Mouse (Mus musculus) hindbrain, embryonic 16.5 days (tissue): ENCODE results near the gene Polr1c. TPM values are rescaled to one million over a fixed set of nuclear protein-coding genes. Genes with fewer than 3 reads are reported as not detected.

Source experiments
- ATAC-seq: fragments of 200-750 bp; cut with Nextera tagmentation; 2 replicates; pipeline ENCODE4 v1.8.0; 2017; ENCODE audit warnings: moderate TSS enrichment, moderate library complexity
- H3K27ac ChIP-seq: fragments of 300-500 bp; sonication (generic); 2 replicates; pipeline ENCODE4 v1.5.1; 2014; ENCODE audit warnings: low read depth, mild to moderate bottlenecking, control low read depth, low read length, moderate library complexity
- H3K27me3 ChIP-seq: fragments of 300-500 bp; sonication (generic); replicated peaks from 2 replicates; pipeline ENCODE4 v1.6.1; 2014; ENCODE audit warnings: low read length; ENCODE audit not compliant: control insufficient read depth, insufficient read depth
- H3K36me3 ChIP-seq: fragments of 300-500 bp; sonication (generic); 2 replicates; pipeline ENCODE4 v1.6.1; 2014; ENCODE audit warnings: mild to moderate bottlenecking, low read length, moderate library complexity, mixed read lengths; ENCODE audit not compliant: control insufficient read depth, insufficient read depth
- H3K4me1 ChIP-seq: fragments of 300-500 bp; sonication (generic); 2 replicates; pipeline ENCODE4 v1.6.1; 2014; ENCODE audit warnings: low read depth, low read length; ENCODE audit not compliant: control insufficient read depth, insufficient read depth
- H3K4me2 ChIP-seq: fragments of 300-500 bp; sonication (generic); 2 replicates; pipeline ENCODE4 v1.6.1; 2014; ENCODE audit warnings: mild to moderate bottlenecking, low read length, control low read depth, moderate library complexity
- H3K4me3 ChIP-seq: fragments of 300-500 bp; sonication (generic); 2 replicates; pipeline ENCODE4 v1.5.1; 2014; ENCODE audit warnings: mild to moderate bottlenecking, low read length, control low read depth, moderate library complexity
- H3K9ac ChIP-seq: fragments of 300-500 bp; sonication (generic); 2 replicates; pipeline ENCODE4 v1.6.1; 2014; ENCODE audit warnings: low read depth, mild to moderate bottlenecking, control low read depth, low read length, moderate library complexity
- H3K9me3 ChIP-seq: fragments of 300-500 bp; sonication (generic); 2 replicates; pipeline ENCODE4 v1.6.1; 2014; ENCODE audit warnings: mild to moderate bottlenecking, low read length, moderate library complexity; ENCODE audit not compliant: control insufficient read depth
- WGBS: fragments of 180-500 bp; shearing (Covaris S2); extraction: QIAGEN DNeasy Blood & Tissue Kit; methylation state at CpG from one replicate; pipeline ENCODE4 v1.1.7; 2014; 5-methylcytosine and 5-hydroxymethylcytosine counted together
- polyA plus RNA-seq: library from polyadenylated mRNA; unstranded; fragments of >200 nt; fragmentation: Nextera tagmentation; extraction: Ambion mirVana; gene quantifications from 2 replicates; pipeline ENCODE4 v1.2.1, GENCODE M21; 2015

Polr1c gene
- polyA plus RNA-seq, 1 experiment from 2014 or later = 76.6 TPM

GRCm38 (mm10) chr17:46268026-46268720 is 20.3 kb upstream of the Polr1c start:
- Histone ChIP-seq H3K4me1 (no peaks in the 10 kb centered on the region), H3K9me3 (no peaks in the 10 kb centered on the region), H3K9ac (no peak overlapping the region), H3K4me2 (no peak overlapping the region), H3K4me3 (no peak overlapping the region), H3K27me3 (no peaks in the 10 kb centered on the region), H3K36me3 (peaks cover 7% of the 10 kb centered on the region), H3K27ac (no peak overlapping the region)
- no peak for ATAC-seq
- WGBS = 83% methylated on average over 10 of the region's 10 CpGs

GRCm38 (mm10) chr17:46267511-46267910 is 19.7 kb upstream of the Polr1c start:
- ATAC-seq = no peak

GRCm38 (mm10) chr17:46266986-46267385 is 19.1 kb upstream of the Polr1c start:
- no peaks in the 10 kb centered on the region for H3K4me1 ChIP-seq
- H3K27me3 ChIP-seq = no peaks in the 10 kb centered on the region
- H3K4me3 ChIP-seq = no peak overlapping the region
- no peak overlapping the region for H3K27ac ChIP-seq
- no peak for ATAC-seq
- 67% methylated on average over 6 of the region's 6 CpGs for WGBS
- H3K9me3 ChIP-seq = no peaks in the 10 kb centered on the region
- H3K36me3 ChIP-seq = peaks cover 13% of the 10 kb centered on the region
- H3K9ac ChIP-seq = no peak overlapping the region
- no peak overlapping the region for H3K4me2 ChIP-seq

More at GRCm38 (mm10) chr17:46267511-46267910, 19.7 kb upstream of the Polr1c start:
- Histone ChIP-seq H3K9ac (no peak overlapping the region), H3K27ac (no peak overlapping the region), H3K4me1 (no peaks in the 10 kb centered on the region), H3K36me3 (peaks cover 11% of the 10 kb centered on the region), H3K4me3 (no peak overlapping the region), H3K27me3 (no peaks in the 10 kb centered on the region), H3K4me2 (no peak overlapping the region), H3K9me3 (no peaks in the 10 kb centered on the region)
- 87% methylated on average over 7 of the region's 7 CpGs for WGBS

GRCm38 (mm10) chr17:46265918-46266618 is 18.2 kb upstream of the Polr1c start:
- Histone ChIP-seq H3K4me1 (no peaks in the 10 kb centered on the region), H3K36me3 (peaks cover 12% of the 10 kb centered on the region), H3K27me3 (no peaks in the 10 kb centered on the region), H3K4me3 (no peak overlapping the region), H3K27ac (no peak overlapping the region), H3K9me3 (no peaks in the 10 kb centered on the region), H3K4me2 (no peak overlapping the region), H3K9ac (no peak overlapping the region)
- peak; percentile 65 for ATAC-seq
- WGBS = 31% methylated on average over 14 of the region's 14 CpGs

- Histone ChIP-seq H3K9me3 (no peaks in the 10 kb centered on the region), H3K4me1 (no peaks in the 10 kb centered on the region), H3K9ac (no peak overlapping the region), H3K27ac (no peak overlapping the region), H3K4me2 (no peak overlapping the region), H3K27me3 (no peaks in the 10 kb centered on the region), H3K4me3 (no peak overlapping the region), H3K36me3 (peaks cover 10% of the 10 kb centered on the region)
- ATAC-seq = no peak
- 82% methylated on average over 12 of the region's 12 CpGs for WGBS
These were observed 17.6 kb upstream of the Polr1c start for GRCm38 (mm10) chr17:46265502-46265901.

GRCm38 (mm10) chr17:46262201-46262694 is 14.4 kb upstream of the Polr1c start:
- Histone ChIP-seq H3K27ac (no peak overlapping the region), H3K27me3 (no peaks in the 10 kb centered on the region), H3K4me3 (no peak overlapping the region), H3K9me3 (no peaks in the 10 kb centered on the region), H3K4me2 (no peak overlapping the region), H3K9ac (no peak overlapping the region), H3K4me1 (no peaks in the 10 kb centered on the region), H3K36me3 (peaks cover 13% of the 10 kb centered on the region)
- WGBS = 84% methylated on average over 5 of the region's 5 CpGs
- no peak for ATAC-seq

GRCm38 (mm10) chr17:46259675-46260074 is 11.8 kb upstream of the Polr1c start:
- no peak for ATAC-seq
- Histone ChIP-seq H3K4me1 (peaks cover 6% of the 10 kb centered on the region; the same call in 1 of the 2 replicates), H3K9ac (no peak overlapping the region), H3K4me2 (no peak overlapping the region), H3K27ac (no peak overlapping the region), H3K27me3 (no peaks in the 10 kb centered on the region), H3K36me3 (peaks cover 13% of the 10 kb centered on the region), H3K9me3 (no peaks in the 10 kb centered on the region), H3K4me3 (no peak overlapping the region)
- 91% methylated on average over 17 of the region's 17 CpGs for WGBS

GRCm38 (mm10) chr17:46258279-46259053 is 10.6 kb upstream of the Polr1c start:
- whole genome bisulfite sequencing = 79% methylated on average over 30 of the region's 30 CpGs
- H3K9me3 ChIP-seq = no peaks in the 10 kb centered on the region
- H3K36me3 ChIP-seq = peaks cover 11% of the 10 kb centered on the region
- no peak for ATAC-seq
- H3K4me1 ChIP-seq = peaks cover 10% of the 10 kb centered on the region
- no peak overlapping the region for H3K4me3 ChIP-seq
- H3K9ac ChIP-seq = no peak overlapping the region
- no peaks in the 10 kb centered on the region for H3K27me3 ChIP-seq
- no peak overlapping the region for H3K27ac ChIP-seq
- no peak overlapping the region for H3K4me2 ChIP-seq

GRCm38 (mm10) chr17:46255147-46255546 is 7.3 kb upstream of the Polr1c start:
- Histone ChIP-seq H3K9me3 (no peaks in the 10 kb centered on the region), H3K4me3 (peak overlapping the region; percentile 80), H3K9ac (peak overlapping the region; percentile 90), H3K36me3 (peaks cover 18% of the 10 kb centered on the region), H3K27me3 (no peaks in the 10 kb centered on the region), H3K4me1 (peaks cover 16% of the 10 kb centered on the region), H3K27ac (no peak overlapping the region), H3K4me2 (peak overlapping the region; percentile 87)
- 23% methylated on average over 6 of the region's 6 CpGs for WGBS
- ATAC-seq = no peak
